Mouse (Mus musculus): ENCODE measurements around the gene Ssbp3. TPM values are rescaled to one million over a fixed set of nuclear protein-coding genes. Genes with fewer than 3 reads are reported as not detected.

The Ssbp3 gene
- total and polyA plus RNA-seq, 2 experiments: 12.9 to 36.7 TPM

DNA sequence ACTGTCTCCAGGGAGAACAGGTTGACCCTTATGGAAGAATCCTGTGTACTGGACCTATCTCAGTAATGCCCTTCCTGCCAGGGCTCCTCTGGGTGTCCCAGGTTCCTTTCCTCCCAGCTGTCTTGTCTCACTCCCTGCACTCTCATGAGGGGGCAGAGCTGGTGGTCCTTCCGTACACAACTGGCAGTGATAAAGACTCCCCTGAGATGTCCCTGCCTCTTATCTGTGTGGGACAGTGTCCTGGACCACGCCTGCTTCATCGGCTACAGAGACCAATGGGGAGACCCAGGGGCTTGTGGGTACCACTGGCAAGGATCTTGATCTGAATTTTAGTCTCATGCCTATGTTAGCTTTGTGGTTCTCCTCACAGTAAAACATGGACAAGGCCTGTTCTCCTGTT is 12.4 kb downstream of the Ssbp3 start:
- H3K27ac ChIP-seq (replicated peaks; ENCODE audit: insufficient read depth, low read depth, low read length): peak overlapping the region; percentile 74
- no peak for DNase-seq (ENCODE audit: extremely low read depth, low read depth, low spot score)
- WGBS: 89% methylated on average over 3 of the region's 3 CpGs
- H3K27me3 ChIP-seq (ENCODE audit: control insufficient read depth, insufficient read depth, low read length): no peaks in the 10 kb centered on the region
- peaks cover 3% of the 10 kb centered on the region for H3K36me3 ChIP-seq (ENCODE audit: control insufficient read depth, insufficient read depth, low read length)
- H3K79me2 ChIP-seq (ENCODE audit: control insufficient read depth, insufficient read depth, low read length): peaks cover 47% of the 10 kb centered on the region; the same call in 1 of the 2 replicates
- H3K4me1 ChIP-seq (ENCODE audit: control insufficient read depth, insufficient read depth, low read length): peaks cover 28% of the 10 kb centered on the region
- TF ChIP-seq POLR2A (IDR thresholded peaks at IDR 0.05; ENCODE audit: extremely low read depth, insufficient read depth, low read length) (no peak), CTCF (IDR thresholded peaks at IDR 0.05; ENCODE audit: low read depth, low read length) (no peak)
- H3K4me3 ChIP-seq (ENCODE audit: insufficient read depth, low read depth, low read length): no peak overlapping the region
- no peak overlapping the region for H3K9ac ChIP-seq (ENCODE audit: low read depth, low read length)

- H3K79me2 ChIP-seq (ENCODE audit: control insufficient read depth, insufficient read depth, low read length): peaks cover 51% of the 10 kb centered on the region; the same call in 1 of the 2 replicates
- peaks cover 28% of the 10 kb centered on the region for H3K4me1 ChIP-seq (ENCODE audit: control insufficient read depth, insufficient read depth, low read length)
- H3K9ac ChIP-seq (ENCODE audit: low read depth, low read length): no peak overlapping the region
- no peak for DNase-seq (ENCODE audit: extremely low read depth, low read depth, low spot score)
- 89% methylated on average over 4 of the region's 4 CpGs for WGBS
- no peak for TF ChIP-seq POLR2A (IDR thresholded peaks at IDR 0.05; ENCODE audit: extremely low read depth, insufficient read depth, low read length)
- no peak for TF ChIP-seq CTCF (IDR thresholded peaks at IDR 0.05; ENCODE audit: low read depth, low read length)
- peaks cover 3% of the 10 kb centered on the region for H3K36me3 ChIP-seq (ENCODE audit: control insufficient read depth, insufficient read depth, low read length)
- no peak overlapping the region for H3K4me3 ChIP-seq (ENCODE audit: insufficient read depth, low read depth, low read length)
- no peaks in the 10 kb centered on the region for H3K27me3 ChIP-seq (ENCODE audit: control insufficient read depth, insufficient read depth, low read length)
- no peak overlapping the region for H3K27ac ChIP-seq (replicated peaks; ENCODE audit: insufficient read depth, low read depth, low read length)
Measured at GRCm38 (mm10) chr4:106924175-106924574, 13.7 kb downstream of the Ssbp3 start.

DNA sequence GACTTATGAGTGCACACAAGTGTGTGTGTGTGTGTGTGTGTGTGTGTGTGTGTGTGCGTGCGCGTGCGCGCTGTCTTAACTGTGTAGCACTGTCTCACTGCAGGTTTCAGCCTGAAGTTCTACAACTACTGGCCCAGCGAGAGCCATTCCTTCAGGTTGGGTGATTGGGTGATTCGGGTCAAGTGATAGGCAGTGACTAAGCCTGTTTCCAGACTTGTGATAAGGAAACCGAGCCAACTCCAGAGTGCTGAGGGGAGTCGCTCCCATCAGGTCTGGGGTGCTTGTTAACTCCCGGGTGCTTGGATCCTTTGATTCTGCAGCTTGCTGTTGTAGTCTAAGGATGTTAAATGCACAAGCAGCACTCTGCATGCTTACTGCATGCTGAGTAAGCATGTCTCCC is 14.4 kb downstream of the Ssbp3 start:
- H3K4me1 ChIP-seq (ENCODE audit: control insufficient read depth, insufficient read depth, low read length): peaks cover 25% of the 10 kb centered on the region
- H3K9ac ChIP-seq (ENCODE audit: low read depth, low read length): no peak overlapping the region
- DNase-seq (ENCODE audit: extremely low read depth, low read depth, low spot score): no peak
- H3K79me2 ChIP-seq (ENCODE audit: control insufficient read depth, insufficient read depth, low read length): peaks cover 52% of the 10 kb centered on the region; the same call in 1 of the 2 replicates
- no peak for TF ChIP-seq CTCF (IDR thresholded peaks at IDR 0.05; ENCODE audit: low read depth, low read length)
- no peak for TF ChIP-seq POLR2A (IDR thresholded peaks at IDR 0.05; ENCODE audit: extremely low read depth, insufficient read depth, low read length)
- H3K27me3 ChIP-seq (ENCODE audit: control insufficient read depth, insufficient read depth, low read length): no peaks in the 10 kb centered on the region
- no peak overlapping the region for H3K27ac ChIP-seq (replicated peaks; ENCODE audit: insufficient read depth, low read depth, low read length)
- peaks cover 3% of the 10 kb centered on the region for H3K36me3 ChIP-seq (ENCODE audit: control insufficient read depth, insufficient read depth, low read length)
- 88% methylated on average over 10 of the region's 10 CpGs for WGBS
- H3K4me3 ChIP-seq (ENCODE audit: insufficient read depth, low read depth, low read length): no peak overlapping the region

GRCm38 (mm10) chr4:106926401-106926800 is 15.9 kb downstream of the Ssbp3 start:
- H3K9ac ChIP-seq (ENCODE audit: low read depth, low read length): no peak overlapping the region
- DNase-seq (ENCODE audit: extremely low read depth, low read depth, low spot score): no peak

GRCm38 (mm10) chr4:106927034-106927433 is 16.5 kb downstream of the Ssbp3 start:
- Histone ChIP-seq H3K4me3 (ENCODE audit: insufficient read depth, low read depth, low read length) (no peak overlapping the region), H3K27ac (replicated peaks; ENCODE audit: insufficient read depth, low read depth, low read length) (no peak overlapping the region), H3K27me3 (ENCODE audit: control insufficient read depth, insufficient read depth, low read length) (no peaks in the 10 kb centered on the region), H3K36me3 (ENCODE audit: control insufficient read depth, insufficient read depth, low read length) (peaks cover 3% of the 10 kb centered on the region), H3K9ac (ENCODE audit: low read depth, low read length) (no peak overlapping the region), H3K4me1 (ENCODE audit: control insufficient read depth, insufficient read depth, low read length) (peaks cover 11% of the 10 kb centered on the region), H3K79me2 (ENCODE audit: control insufficient read depth, insufficient read depth, low read length) (peaks cover 60% of the 10 kb centered on the region; the same call in 1 of the 2 replicates)
- WGBS: 97% methylated on average over 6 of the region's 6 CpGs
- TF ChIP-seq POLR2A (IDR thresholded peaks at IDR 0.05; ENCODE audit: extremely low read depth, insufficient read depth, low read length) (no peak), CTCF (IDR thresholded peaks at IDR 0.05; ENCODE audit: low read depth, low read length) (no peak)
- DNase-seq (ENCODE audit: extremely low read depth, low read depth, low spot score): no peak

More at GRCm38 (mm10) chr4:106926401-106926800, 15.9 kb downstream of the Ssbp3 start:
- no peak for TF ChIP-seq POLR2A (IDR thresholded peaks at IDR 0.05; ENCODE audit: extremely low read depth, insufficient read depth, low read length)
- no peak for TF ChIP-seq CTCF (IDR thresholded peaks at IDR 0.05; ENCODE audit: low read depth, low read length)
- peaks cover 13% of the 10 kb centered on the region for H3K4me1 ChIP-seq (ENCODE audit: control insufficient read depth, insufficient read depth, low read length)
- no peak overlapping the region for H3K4me3 ChIP-seq (ENCODE audit: insufficient read depth, low read depth, low read length)
- WGBS: 94% methylated on average over 9 of the region's 9 CpGs
- H3K27ac ChIP-seq (replicated peaks; ENCODE audit: insufficient read depth, low read depth, low read length): no peak overlapping the region
- H3K36me3 ChIP-seq (ENCODE audit: control insufficient read depth, insufficient read depth, low read length): peaks cover 3% of the 10 kb centered on the region
- H3K79me2 ChIP-seq (ENCODE audit: control insufficient read depth, insufficient read depth, low read length): peaks cover 56% of the 10 kb centered on the region; the same call in 1 of the 2 replicates
- no peaks in the 10 kb centered on the region for H3K27me3 ChIP-seq (ENCODE audit: control insufficient read depth, insufficient read depth, low read length)

DNA sequence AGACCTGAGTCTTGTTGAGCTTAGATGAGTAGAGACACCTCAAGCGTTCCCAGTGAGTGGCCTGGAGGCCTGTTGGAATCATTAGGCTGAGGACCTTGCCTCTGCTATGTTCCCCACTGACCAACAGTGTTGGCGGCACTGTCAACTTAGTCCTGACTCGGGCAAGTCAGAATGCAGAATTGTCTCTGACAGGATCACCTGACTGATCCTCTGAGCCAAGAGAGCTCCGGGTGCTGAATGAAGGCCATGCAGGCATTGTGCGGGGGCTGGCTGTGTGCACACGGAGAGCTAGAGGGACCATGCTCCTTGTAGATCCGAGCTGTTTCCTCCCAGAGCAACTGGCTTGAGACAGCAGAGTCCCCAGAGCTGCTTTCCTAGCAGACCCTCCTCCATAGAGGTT is 18.5 kb downstream of the Ssbp3 start:
- Histone ChIP-seq H3K4me1 (ENCODE audit: control insufficient read depth, insufficient read depth, low read length) (peaks cover 19% of the 10 kb centered on the region), H3K79me2 (ENCODE audit: control insufficient read depth, insufficient read depth, low read length) (peaks cover 49% of the 10 kb centered on the region; the same call in 1 of the 2 replicates), H3K27ac (replicated peaks; ENCODE audit: insufficient read depth, low read depth, low read length) (no peak overlapping the region), H3K9ac (ENCODE audit: low read depth, low read length) (no peak overlapping the region), H3K27me3 (ENCODE audit: control insufficient read depth, insufficient read depth, low read length) (no peaks in the 10 kb centered on the region), H3K36me3 (ENCODE audit: control insufficient read depth, insufficient read depth, low read length) (no peaks in the 10 kb centered on the region), H3K4me3 (ENCODE audit: insufficient read depth, low read depth, low read length) (no peak overlapping the region)
- WGBS: 77% methylated on average over 7 of the region's 7 CpGs
- no peak for TF ChIP-seq CTCF (IDR thresholded peaks at IDR 0.05; ENCODE audit: low read depth, low read length)
- TF ChIP-seq POLR2A (IDR thresholded peaks at IDR 0.05; ENCODE audit: extremely low read depth, insufficient read depth, low read length): no peak
- DNase-seq (ENCODE audit: extremely low read depth, low read depth, low spot score): no peak
